Mouse (Mus musculus) spleen, postnatal 4 days (tissue): ENCODE measurements at regions not wholly inside any gene's neighbourhood (a gene's known extent, or its start where the extent isn't known, plus 50 kb on each side); places are given as distances from the start of the nearest gene placed in this dataset.

Experiments used
- DNase-seq, 2 experiments: peaks; one replicate each; pipeline ENCODE4 v3.0.0; 2022; ENCODE audit warnings: low spot score in 2 of 2

DNA sequence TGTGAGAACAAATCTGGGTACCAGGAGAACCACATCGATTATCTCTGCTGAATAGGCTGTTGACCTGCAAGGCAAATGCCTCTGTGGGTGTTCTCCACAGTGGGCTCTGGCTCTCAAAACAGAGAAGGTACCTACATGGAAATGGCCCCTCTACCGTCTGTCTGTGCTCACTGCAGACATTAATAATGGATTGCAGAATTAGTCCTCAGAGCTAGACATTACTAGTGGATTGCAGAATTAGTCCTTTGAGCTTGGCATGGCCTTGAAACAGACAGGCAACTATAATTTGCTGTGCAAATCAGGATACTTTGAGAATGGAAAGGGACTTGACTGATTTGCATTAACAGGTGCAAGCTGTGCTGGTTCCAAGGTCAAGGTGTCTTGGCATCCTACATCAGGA lies 77.3 kb upstream of the Gm26897 start:
- DNase-seq: no peak

DNA sequence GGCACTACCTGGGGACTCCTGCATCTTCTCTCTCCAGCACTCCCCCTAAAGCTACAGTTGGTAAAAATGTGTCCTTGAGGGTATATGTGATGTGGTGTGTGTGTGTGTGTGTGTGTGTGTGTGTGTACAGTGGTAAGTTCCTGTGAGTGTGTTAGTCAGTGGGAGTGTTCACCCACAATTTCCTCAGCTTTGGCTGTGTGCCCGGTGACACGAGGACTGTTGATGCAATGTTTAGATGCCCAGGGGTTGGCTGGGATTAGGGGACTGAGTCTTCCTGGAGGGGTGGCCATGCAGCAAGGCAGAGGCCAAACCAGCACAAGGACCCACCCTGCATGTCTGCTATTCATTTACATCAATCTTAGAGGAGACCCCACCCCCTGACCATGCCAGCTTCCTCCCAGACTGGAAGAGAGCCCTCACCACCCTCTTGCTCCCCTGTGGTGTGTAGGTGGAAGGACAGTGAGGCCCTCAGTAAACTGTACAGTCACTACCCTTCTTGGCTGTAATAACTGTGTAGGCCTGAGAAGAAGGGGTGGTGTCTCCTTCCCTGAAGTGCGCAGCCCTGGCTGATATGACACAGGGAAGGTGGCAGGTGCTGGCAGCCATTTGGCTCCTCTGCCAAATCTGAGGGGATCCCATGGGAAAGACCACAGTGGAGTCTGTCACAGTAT lies 75.8 kb upstream of the Gm26897 start:
- DNase-seq: no peak

DNA sequence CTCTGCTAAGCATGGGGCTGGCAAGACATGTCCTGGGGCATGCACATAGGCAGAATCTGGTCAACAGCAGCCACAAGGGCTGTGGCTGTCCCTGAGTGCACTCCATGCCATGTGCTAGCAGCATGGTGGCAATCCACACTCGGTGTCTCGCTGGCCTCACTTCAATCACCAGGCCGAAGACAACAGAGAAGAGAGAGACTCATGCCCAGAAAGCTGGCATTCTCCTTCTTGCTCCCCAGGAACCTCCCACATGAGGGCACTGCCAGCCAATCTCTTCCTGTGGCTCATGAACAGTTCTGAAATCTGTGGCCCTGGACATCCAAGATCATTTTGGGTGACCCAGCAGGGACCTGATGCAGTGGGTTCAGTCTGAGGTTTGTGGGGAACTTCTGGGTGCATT lies 74.5 kb upstream of the Gm26897 start:
- no peak for DNase-seq

DNA sequence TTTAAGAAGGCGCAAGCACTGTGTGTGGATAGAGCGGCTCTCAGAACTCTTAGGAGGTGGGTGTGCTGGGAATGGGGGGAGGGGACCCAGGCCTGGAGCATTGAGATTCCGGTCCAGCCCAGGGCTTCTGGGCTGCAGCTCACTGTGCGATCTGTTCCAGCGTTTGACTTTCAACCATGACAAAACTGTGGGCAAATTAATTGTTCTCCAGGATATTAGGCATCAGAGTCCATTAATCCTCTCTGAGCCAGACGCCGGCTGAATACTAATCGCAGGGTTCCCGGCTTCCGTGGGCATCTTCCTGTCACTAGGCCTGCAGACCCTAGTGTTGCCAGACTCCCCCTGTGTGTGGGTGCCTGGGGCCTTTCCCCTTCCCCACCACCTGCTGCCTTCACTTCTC lies 73.3 kb upstream of the Gm26897 start:
- no peak for DNase-seq

DNA sequence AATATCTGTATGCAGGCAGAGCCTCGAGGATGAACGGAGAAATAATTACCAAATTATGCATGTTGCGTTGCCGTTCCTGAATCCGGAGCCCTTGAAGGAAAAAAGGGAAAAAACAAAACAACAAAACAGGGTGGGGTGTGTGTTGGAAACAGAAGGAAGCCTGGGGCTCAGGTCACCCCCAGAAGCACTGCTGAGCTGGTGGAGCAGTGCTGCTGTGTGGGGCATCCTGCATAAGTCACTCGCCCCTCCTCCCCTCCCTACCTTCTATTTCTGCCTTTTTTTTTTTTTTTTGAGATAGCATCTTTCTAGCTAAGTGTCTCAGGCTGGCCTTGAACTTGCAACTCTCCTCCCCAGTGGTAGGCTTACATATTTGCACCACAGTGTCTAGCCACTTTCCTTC lies 72.8 kb upstream of the Gm26897 start:
- DNase-seq: no peak

DNA sequence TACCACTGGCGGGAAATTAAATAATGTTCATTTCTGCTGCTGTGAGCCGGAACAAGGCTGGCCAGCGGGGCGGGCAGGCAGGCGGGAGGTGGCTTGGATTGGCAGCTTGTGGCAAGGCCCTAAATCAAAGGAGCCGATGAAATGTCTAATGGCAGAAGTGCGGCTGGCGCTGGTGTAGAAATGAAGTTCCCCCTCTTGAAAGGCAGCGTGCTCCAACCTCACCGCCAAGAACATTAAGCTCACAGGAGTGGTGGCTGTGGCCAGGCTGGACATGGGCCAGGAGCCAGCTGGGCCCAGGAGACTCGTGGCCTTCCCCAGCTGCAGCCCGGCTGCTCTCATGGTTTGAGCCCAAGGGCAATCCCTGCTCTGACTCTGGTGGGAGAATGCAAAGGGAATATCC lies 71.8 kb upstream of the Gm26897 start:
- no peak for DNase-seq

DNA sequence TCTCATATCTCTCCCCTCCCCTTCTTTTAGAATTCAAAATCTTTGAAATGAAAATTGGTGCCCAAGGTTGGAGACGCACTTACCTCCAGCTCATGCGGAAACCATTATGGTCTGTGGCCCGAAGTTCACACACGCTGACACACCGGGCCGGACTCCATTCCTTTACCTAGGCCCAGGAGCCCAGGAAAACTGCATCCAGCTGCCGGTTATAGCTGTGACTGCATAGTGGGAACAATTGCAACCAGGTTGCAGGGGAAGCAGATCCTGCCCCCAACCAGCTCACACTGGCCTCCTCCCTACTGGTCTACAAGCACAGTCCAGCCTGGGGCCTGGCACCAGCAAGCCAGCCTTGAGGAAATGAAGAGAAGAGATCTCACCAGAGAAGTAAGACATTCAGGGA lies 69.9 kb upstream of the Gm26897 start:
- no peak for DNase-seq

DNA sequence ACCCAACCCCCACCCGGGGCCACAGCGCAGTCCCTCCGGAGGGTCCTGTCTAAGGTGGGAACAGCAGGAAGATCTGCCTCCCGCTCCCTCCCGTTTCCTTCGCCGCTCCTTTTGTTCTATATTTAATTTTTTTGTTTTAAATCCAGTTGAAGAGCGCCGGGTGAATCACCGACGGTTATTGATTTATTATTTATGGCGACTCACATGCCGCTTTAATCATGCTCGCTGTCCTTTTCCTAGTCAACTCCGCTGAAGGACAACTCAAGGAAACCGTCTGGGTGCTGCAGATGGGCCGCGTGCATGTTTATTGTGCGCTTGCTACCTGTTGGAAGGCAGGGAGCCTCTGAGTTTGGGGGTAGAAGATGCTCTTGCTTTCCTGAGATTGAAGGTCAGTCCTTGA lies 68.3 kb upstream of the Gm26897 start:
- DNase-seq: no peak

DNA sequence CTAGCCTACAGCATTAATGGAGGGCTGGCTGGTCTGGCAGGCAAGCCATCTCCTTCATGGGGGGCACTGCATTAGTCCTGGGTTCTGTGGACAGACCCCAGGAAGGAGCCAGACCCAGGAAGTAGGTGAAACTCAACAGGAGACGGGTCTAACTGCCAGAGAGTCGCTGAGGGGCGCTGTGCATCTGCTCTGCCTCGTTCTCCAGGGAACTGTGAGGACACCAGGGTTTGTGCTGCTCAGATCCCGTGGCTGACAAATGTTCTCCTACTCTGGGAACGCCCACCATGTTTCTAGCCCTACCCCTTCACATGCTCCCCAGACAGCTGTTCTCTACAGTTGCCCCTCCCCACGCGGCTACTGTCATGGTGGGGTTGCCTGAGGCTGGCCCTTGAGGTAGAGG lies 67.7 kb upstream of the Gm26897 start:
- no peak for DNase-seq

DNA sequence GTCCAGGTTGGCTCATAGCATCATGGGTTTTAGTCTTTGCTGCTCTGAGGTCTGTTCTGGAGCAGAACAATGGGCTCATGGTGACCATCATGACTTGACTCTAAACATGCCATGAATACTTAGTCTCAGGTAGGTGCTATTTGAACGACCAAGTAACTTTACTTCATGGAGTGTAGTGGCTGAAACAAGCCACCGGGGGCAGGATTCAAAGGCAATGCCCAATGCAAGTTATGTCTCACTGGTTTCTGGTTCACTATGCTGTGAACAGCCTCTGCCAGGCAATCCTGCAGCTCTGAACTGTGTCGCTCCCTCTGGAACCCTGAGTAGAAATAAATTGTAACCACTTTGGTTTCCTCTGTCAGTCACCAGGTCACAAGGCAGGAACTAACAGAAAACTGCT lies 65.8 kb upstream of the Gm26897 start:
- no peak for DNase-seq

DNA sequence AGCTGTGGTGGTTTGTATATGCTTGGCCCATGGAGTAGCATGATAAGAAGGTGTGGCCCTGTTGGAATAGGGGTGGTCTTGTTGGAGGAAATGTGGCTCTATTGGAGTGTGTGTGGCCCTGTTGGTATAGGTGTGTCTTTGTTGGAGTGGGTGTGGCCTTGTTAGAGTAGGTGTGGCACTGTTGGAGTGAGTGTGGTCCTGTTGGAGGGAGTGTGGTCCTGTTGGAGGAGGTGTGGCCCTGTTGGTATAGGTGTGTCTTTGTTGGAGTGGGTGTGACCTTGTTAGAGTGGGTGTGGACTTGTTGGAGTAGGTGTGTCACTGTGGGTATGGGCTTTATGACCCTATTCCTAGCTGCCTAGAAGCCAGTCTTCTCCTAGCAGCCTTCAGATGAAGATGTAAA lies 64.6 kb upstream of the Gm26897 start:
- DNase-seq: no peak

DNA sequence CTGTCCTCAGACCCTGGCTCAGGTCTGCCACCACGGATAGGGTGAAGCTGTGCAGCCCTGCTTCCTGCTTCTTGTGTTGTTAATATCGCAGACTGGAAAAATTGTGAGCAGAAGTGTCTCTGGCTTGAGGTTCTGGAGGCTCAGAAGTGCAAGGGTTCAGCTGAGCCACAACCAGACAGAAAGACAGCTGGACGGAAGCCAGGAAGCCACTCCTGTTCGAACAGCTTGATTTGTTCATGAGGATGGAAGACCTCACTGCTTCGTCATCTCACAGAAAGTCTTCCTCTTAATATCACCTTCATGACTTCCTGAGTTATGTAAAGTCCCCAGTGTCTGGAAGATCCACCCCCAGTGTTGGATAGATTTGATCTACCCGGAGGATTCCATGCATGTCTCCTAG lies 62.0 kb upstream of the Gm26897 start:
- DNase-seq: no peak

DNA sequence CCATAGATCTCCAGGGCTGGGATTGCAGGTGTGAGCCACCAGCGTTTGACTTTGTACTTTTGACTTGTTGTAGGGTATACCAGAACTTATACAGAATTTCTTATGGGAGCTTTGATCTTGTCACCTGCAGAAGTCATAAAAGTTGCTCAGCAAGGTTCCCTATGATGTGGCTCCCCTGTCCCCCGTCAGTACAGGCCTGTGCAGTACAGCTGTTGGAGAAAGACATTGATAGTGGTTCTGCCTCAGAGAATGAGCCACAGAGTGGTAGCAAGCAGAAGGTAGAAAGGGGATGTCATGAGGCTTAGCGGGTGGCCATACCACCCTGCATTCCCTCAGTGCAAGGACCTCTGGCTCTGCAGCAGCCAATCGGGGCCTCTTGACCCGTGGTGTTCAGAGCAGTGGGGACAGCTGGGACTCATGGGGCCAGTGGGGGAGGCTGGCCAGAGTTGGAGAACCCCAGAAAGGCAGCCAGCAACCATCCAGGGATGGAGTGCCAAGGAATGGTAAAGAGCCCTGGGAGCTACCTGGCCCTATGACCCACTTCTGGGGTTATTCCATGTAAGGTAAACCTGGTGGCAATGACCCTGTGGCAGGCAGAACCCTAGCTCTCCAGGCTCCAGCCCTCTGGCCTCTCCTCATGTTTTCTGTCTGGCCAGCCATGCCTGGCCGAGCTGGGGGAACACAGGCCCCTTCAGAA lies 58.6 kb upstream of the Gm26897 start:
- no peak for DNase-seq

DNA sequence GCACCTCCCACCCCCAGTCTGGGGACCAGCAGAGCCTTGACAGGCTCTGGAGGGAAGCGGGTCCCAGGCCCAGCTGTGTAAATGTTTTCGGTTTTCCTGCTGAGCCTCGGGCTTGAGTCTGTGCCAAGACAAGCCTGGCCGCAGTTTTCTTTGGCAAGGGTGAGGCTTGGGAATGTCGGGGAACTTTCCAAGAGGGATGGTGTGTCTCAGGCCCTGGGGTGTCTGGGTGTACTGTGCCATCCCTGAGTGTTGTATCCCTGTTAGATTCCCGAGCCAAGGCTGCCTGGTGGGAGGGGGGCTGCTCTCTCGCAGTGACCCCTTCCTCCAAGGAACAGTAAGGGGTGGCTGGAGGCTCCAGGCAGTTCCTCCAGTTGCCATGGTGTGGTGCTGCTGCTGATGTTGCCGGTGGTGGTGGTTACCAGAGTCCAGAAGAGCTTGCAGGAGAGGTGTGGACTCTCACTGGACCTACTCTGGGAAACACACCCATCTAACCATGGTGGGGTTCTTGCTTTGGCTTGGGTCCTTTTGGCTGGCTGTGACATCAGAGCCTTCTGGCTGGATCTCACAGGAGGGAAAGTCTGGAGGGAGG lies 58.0 kb upstream of the Gm26897 start:
- DNase-seq: no peak

DNA sequence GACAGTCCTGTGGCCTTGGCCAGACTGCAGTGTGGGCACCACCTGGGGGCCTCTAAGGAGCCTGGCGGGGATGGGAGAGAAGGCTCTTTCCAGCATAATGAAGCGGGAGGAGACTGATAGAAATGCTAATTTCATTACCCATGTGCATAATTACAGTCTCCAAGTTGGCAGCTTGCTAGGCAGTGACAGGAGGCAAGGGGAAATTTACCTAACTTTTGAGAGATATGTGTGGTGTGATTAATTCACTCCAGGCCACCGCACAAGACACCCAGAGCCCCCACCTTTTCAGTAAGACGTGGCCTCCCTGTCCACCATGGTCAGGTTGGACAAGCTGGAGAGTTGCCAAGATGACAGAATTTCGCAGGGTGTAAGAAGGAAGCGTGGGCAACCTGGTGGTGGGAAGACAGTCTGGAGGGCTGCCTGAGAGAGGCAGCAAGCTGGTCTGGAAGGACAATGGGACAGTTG lies 55.8 kb upstream of the Gm26897 start:
- DNase-seq: no peak

DNA sequence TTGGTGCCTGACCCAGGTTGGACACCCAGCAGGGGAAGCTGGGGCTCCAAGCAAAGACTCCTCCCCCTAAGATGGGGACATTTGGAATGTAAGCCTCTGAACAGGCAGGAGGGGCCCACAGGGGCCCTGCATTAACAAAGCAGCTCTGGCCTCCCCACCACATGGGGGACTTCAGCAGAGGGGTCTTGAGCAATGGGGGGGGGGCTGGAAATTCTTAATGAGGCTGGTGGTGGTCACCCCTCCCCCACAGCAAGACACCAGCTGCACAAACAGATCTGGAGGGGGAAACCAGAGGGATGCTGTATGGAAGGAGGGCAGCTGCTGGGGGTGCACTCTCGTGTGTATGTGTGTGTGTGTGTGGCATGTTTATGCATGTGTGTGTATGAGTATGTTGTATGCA lies 55.2 kb upstream of the Gm26897 start:
- DNase-seq: no peak

DNA sequence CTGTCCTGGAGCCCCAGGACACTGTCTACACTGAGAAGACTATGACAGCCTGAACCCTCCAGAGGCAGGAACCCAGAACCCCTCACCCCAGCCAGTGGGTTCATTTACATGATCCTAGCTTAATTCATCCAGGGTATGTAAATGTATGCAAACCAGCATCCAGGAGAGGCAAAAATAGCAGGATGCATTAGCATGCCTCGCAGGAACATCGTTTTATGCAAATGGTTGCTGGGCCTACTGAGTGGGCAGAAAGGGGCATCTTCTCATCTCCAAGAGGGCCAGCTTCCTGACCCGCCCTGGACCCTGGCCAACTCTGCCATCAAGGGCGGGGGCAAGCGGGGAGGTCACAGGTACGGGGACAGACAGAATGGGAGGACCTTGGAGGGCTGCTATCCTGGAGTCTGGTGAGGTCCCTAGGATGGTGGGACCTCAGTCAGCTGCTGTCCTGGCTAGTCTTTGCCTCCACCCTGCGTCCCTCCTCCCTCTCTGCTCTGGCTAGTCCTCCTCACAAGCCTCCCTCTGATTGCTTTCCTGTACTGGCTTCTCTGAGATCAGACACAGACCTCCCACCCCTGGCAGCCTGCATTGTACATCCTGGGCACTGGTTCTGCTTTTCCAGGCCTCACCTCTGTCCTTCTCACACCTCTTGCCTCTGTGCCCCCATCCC lies 52.2 kb upstream of the Gm26897 start:
- DNase-seq: no peak

DNA sequence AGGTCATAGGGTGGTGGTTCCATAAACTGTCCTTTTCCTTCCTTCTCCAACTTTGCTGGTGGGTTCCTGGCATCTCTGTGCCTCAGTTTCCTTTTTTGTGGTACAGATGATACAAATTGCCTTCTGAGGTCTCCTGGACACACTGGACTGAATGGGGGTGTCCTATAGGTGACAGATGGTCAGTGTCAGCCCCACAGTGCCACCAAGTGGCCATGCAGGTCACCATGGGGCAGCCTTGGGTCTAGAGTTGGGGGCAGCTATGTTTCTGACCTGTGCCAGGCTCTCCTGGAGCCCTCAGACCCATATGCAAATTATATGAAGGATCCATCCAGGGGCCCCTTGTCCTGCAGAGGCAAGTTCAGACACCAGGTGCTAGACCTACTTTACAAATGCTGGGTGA lies 50.8 kb upstream of the Gm26897 start:
- no peak for DNase-seq
